Mouse (Mus musculus) c-Kit-negative CD71-positive TER-119-positive erythroid progenitor cells, embryonic 14.5 days (primary cell): ENCODE results near the gene Cic.
A peak's percentile ranks its signal among the peaks of the same experiment; 100 is the strongest.
"Not testable (repeated sequence)": the region's sequence is repeated elsewhere in the genome, so short reads cannot be mapped to it uniquely, and the experiment has no call there.

ENCODE experiments used
- DNase-seq: peaks from one replicate; pipeline ENCODE4 v3.0.0-alpha.2; 2013; ENCODE audit warnings: low read depth, low spot score

Cic gene

GRCm38 (mm10) chr7:25244562-25245369, 22.7 kb upstream of the Cic start:
- DNase-seq = no peak

GRCm38 (mm10) chr7:25246079-25246758, 21.3 kb upstream of the Cic start:
- DNase-seq = no peak

- no peak for DNase-seq
Measured at GRCm38 (mm10) chr7:25246759-25247137, 20.8 kb upstream of the Cic start.

- DNase-seq = no peak
Measured at GRCm38 (mm10) chr7:25247498-25247897, 20.0 kb upstream of the Cic start.

- DNase-seq = no peak
Measured at GRCm38 (mm10) chr7:25248018-25248647, 19.4 kb upstream of the Cic start.

- no peak for DNase-seq
Measured at GRCm38 (mm10) chr7:25248846-25249313, 18.6 kb upstream of the Cic start.

GRCm38 (mm10) chr7:25249314-25250140, 18.0 kb upstream of the Cic start:
- no peak for DNase-seq

- DNase-seq = peak; percentile 78
Measured at GRCm38 (mm10) chr7:25250141-25250972, 17.1 kb upstream of the Cic start, which contains the start of gene Erf. Erf (minus strand) TSS chr7:25250761.

GRCm38 (mm10) chr7:25251071-25251791, 16.3 kb upstream of the Cic start:
- DNase-seq = no peak

GRCm38 (mm10) chr7:25251822-25252221, 15.7 kb upstream of the Cic start:
- DNase-seq = no peak

- no peak for DNase-seq
Measured at GRCm38 (mm10) chr7:25261896-25262295, 5.6 kb upstream of the Cic start.

GRCm38 (mm10) chr7:25263968-25264870, 3.3 kb upstream of the Cic start:
- no peak for DNase-seq

- DNase-seq = not testable (repeated sequence)
Measured at GRCm38 (mm10) chr7:25265743-25266142, 1.8 kb upstream of the Cic start.

- no peak for DNase-seq
Measured at GRCm38 (mm10) chr7:25266180-25266962, 1.1 kb upstream of the Cic start.

- peak; percentile 100 for DNase-seq
Measured at GRCm38 (mm10) chr7:25267751-25268463, 403 bp downstream of the Cic start.

GRCm38 (mm10) chr7:25268588-25268987, 1.1 kb downstream of the Cic start:
- no peak for DNase-seq

GRCm38 (mm10) chr7:25269029-25269428, 1.5 kb downstream of the Cic start:
- no peak for DNase-seq
